Mouse (Mus musculus) heart, embryonic 11.5 days (tissue): ENCODE measurements around the gene Heg1. TPM values are rescaled to one million over a fixed set of nuclear protein-coding genes. Genes with fewer than 3 reads are reported as not detected.
A peak's percentile ranks its signal among the peaks of the same experiment; 100 is the strongest.

Experiments
- ATAC-seq: fragments of 200-750 bp; cut with Nextera tagmentation; replicated peaks from 2 replicates; pipeline ENCODE4 v1.8.0; 2017; ENCODE audit warnings: moderate library complexity; ENCODE audit not compliant: insufficient number of reproducible peaks, low FRiP score, low TSS enrichment
- H3K27ac ChIP-seq: fragments of 300-500 bp; sonication (generic); 2 replicates; pipeline ENCODE4 v1.5.1; 2014; ENCODE audit warnings: mild to moderate bottlenecking, low read depth, low read length
- H3K27me3 ChIP-seq: fragments of 300-500 bp; sonication (generic); 2 replicates; pipeline ENCODE4 v1.6.1; 2014; ENCODE audit warnings: mild to moderate bottlenecking, low read length, mixed read lengths; ENCODE audit not compliant: control insufficient read depth, insufficient read depth
- H3K36me3 ChIP-seq: fragments of 300-500 bp; sonication (generic); 2 replicates; pipeline ENCODE4 v1.6.1; 2014; ENCODE audit warnings: mild to moderate bottlenecking, low read length, moderate library complexity, mixed read lengths; ENCODE audit not compliant: control insufficient read depth, insufficient read depth
- H3K4me1 ChIP-seq: fragments of 300-500 bp; sonication (generic); 2 replicates; pipeline ENCODE4 v1.6.1; 2014; ENCODE audit warnings: low read length; ENCODE audit not compliant: control insufficient read depth, insufficient read depth
- H3K4me2 ChIP-seq: fragments of 300-500 bp; sonication (generic); 2 replicates; pipeline ENCODE4 v1.6.1; 2014; ENCODE audit warnings: mild to moderate bottlenecking, moderate library complexity
- H3K4me3 ChIP-seq: fragments of 300-500 bp; sonication (generic); 2 replicates; pipeline ENCODE4 v1.5.1; 2014; ENCODE audit warnings: low read depth, low read length
- H3K9ac ChIP-seq: fragments of 300-500 bp; sonication (generic); 2 replicates; pipeline ENCODE4 v1.6.1; 2014; ENCODE audit warnings: mild to moderate bottlenecking, low read depth, low read length, moderate library complexity
- H3K9me3 ChIP-seq: fragments of 300-500 bp; sonication (generic); replicated peaks from 2 replicates; pipeline ENCODE4 v1.6.1; 2016; ENCODE audit warnings: low read length; ENCODE audit not compliant: control insufficient read depth
- WGBS: fragments of 180-500 bp; shearing (Covaris S2); extraction: QIAGEN DNeasy Blood & Tissue Kit; methylation state at CpG from one replicate; pipeline ENCODE4 v1.1.7; 2014; ENCODE audit not compliant: insufficient replicate concordance; 5-methylcytosine and 5-hydroxymethylcytosine counted together
- polyA plus RNA-seq: library from polyadenylated mRNA; unstranded; fragments of >200 nt; fragmentation: Nextera tagmentation; extraction: Ambion mirVana; gene quantifications from 2 replicates; pipeline ENCODE4 v1.2.1, GENCODE M21; 2014

Gene Heg1
- 31.3 and 37.2 TPM in 2 replicates for polyA plus RNA-seq

DNA sequence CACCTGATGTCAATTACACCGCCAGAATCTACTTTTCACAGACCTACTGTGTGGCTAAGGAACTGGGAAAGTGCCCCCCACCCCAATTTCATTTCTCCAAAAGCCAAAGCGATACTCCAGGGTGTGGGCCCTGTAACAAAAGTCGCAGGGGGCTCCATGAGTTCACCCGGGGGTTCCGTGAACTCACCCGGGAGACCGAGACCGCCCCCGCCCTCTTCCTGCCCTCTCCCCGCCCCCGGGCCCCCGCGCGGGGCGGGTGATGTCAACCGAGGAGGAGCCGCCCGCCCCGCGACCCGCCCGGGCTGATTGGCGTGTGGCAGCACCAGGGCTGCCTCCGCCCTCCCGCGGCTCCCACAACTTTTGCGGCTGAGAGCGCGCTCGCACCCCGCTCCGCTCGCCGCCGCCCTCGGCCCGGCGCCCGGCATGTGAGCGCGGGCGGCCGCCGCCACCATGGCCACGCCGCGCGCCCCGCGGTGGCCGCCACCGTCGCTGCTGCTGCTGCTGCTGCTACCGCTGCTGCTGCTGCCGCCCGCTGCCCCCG is at the start of gene Heg1:
Heg1 (plus strand) TSS at position 209 of the 541 bp plus-strand sequence.
- Histone ChIP-seq H3K36me3 (no peaks in the 10 kb centered on the region), H3K4me3 (peak within 1 kb of the TSS; percentile 94), H3K27ac (peak within 1 kb of the TSS; percentile 90), H3K9me3 (no peaks in the 10 kb centered on the region), H3K9ac (peak within 1 kb of the TSS; percentile 98), H3K27me3 (no peaks in the 10 kb centered on the region), H3K4me2 (peak within 1 kb of the TSS; percentile 87), H3K4me1 (peaks cover 25% of the 10 kb centered on the region)
- WGBS = under 1% methylated on average over 49 of the region's 57 CpGs
- ATAC-seq = peak; percentile 76

- H3K9ac ChIP-seq = no peak overlapping the region
- H3K9me3 ChIP-seq = no peaks in the 10 kb centered on the region
- no peak overlapping the region for H3K4me3 ChIP-seq
- WGBS = 71% methylated on average over 12 of the region's 12 CpGs
- no peak overlapping the region for H3K4me2 ChIP-seq
- no peak overlapping the region for H3K27ac ChIP-seq
- 0 out of 2 replicates have a peak, but pooled peaks cover 3% of the 10 kb centered on the region for H3K4me1 ChIP-seq
- no peak for ATAC-seq
- H3K36me3 ChIP-seq = no peaks in the 10 kb centered on the region
- H3K27me3 ChIP-seq = no peaks in the 10 kb centered on the region
Observed at GRCm38 (mm10) chr16:33635836-33636595, 48.2 kb upstream of the Heg1 start.

- no peak overlapping the region for H3K4me3 ChIP-seq
- H3K9ac ChIP-seq = no peak overlapping the region
- no peaks in the 10 kb centered on the region for H3K4me1 ChIP-seq
- H3K27me3 ChIP-seq = no peaks in the 10 kb centered on the region
- no peaks in the 10 kb centered on the region for H3K36me3 ChIP-seq
- 67% methylated on average over 3 of the region's 3 CpGs for WGBS
- no peak overlapping the region for H3K4me2 ChIP-seq
- no peak overlapping the region for H3K27ac ChIP-seq
- no peaks in the 10 kb centered on the region for H3K9me3 ChIP-seq
- no peak for ATAC-seq
Observed at GRCm38 (mm10) chr16:33641779-33642178, 42.4 kb upstream of the Heg1 start.

DNA sequence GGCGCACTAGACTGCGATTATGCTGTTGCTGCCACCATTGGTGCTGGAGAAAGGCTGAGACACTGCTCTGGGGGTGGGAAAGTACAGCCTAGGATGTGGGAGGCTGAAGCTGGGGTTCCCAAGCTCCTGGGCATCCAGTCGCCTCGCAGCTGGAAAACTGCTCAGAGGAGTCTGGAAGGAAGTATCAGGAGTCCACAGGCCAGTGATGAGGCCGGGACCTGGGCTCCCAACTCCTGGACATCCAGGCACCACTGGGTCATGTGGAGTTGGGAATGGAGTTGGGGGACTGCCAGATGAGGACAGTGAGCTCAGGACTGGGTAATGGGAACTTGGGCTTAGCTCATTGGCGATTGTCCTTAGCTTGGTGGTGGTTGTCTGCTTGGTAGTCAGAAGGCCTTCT is 31.1 kb upstream of the Heg1 start:
- ATAC-seq = no peak
- Histone ChIP-seq H3K27ac (no peak overlapping the region), H3K9me3 (peaks cover 8% of the 10 kb centered on the region; the same call in 1 of the 2 replicates), H3K4me2 (no peak overlapping the region), H3K27me3 (no peaks in the 10 kb centered on the region), H3K4me3 (no peak overlapping the region), H3K9ac (no peak overlapping the region), H3K36me3 (0 out of 2 replicates have a peak, but pooled peaks cover 2% of the 10 kb centered on the region), H3K4me1 (no peaks in the 10 kb centered on the region)
- 85% methylated on average over 6 of the region's 6 CpGs for WGBS

DNA sequence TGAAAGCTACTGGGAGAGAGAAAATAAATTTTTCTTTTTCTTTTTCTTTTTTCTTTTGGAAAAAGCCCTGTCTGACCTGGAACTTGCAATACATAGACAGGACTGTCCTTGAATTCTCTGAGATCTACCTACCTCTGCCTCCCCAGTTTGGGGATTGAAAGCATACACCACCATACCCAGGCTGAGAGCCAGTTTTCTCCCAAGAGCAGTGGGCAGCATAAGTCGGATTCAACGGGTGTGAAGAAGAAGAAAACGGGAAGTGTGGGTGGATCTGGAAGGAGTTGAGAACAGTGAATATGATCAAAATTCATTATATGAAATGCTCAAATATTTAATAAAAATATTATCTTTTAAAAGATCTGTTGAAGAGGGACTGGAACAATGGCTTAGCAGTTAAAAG is 28.7 kb upstream of the Heg1 start:
- Histone ChIP-seq H3K4me1 (no peaks in the 10 kb centered on the region; the same call in 1 of the 2 replicates), H3K4me2 (no peak overlapping the region), H3K36me3 (no peaks in the 10 kb centered on the region), H3K9ac (no peak overlapping the region), H3K27me3 (no peaks in the 10 kb centered on the region), H3K4me3 (no peak overlapping the region), H3K9me3 (0 out of 2 replicates have a peak, but pooled peaks cover 2% of the 10 kb centered on the region), H3K27ac (no peak overlapping the region)
- WGBS = 86% methylated on average over 3 of the region's 3 CpGs
- no peak for ATAC-seq

- H3K4me2 ChIP-seq = no peak overlapping the region
- WGBS = 88% methylated on average over 3 of the region's 3 CpGs
Observed at GRCm38 (mm10) chr16:33657191-33657590, 27.0 kb upstream of the Heg1 start.

GRCm38 (mm10) chr16:33658121-33658520 is 26.0 kb upstream of the Heg1 start:
- H3K9ac ChIP-seq = no peak overlapping the region
- ATAC-seq = no peak
- no peak overlapping the region for H3K4me2 ChIP-seq
- H3K27ac ChIP-seq = no peak overlapping the region
- no peaks in the 10 kb centered on the region for H3K36me3 ChIP-seq
- H3K4me1 ChIP-seq = no peaks in the 10 kb centered on the region; the same call in 1 of the 2 replicates
- H3K27me3 ChIP-seq = no peaks in the 10 kb centered on the region
- H3K4me3 ChIP-seq = no peak overlapping the region
- 88% methylated on average over 3 of the region's 3 CpGs for WGBS
- H3K9me3 ChIP-seq = no peaks in the 10 kb centered on the region

More at GRCm38 (mm10) chr16:33657191-33657590, 27.0 kb upstream of the Heg1 start:
- Histone ChIP-seq H3K4me3 (no peak overlapping the region), H3K9ac (no peak overlapping the region), H3K27me3 (no peaks in the 10 kb centered on the region), H3K27ac (no peak overlapping the region), H3K9me3 (no peaks in the 10 kb centered on the region), H3K36me3 (no peaks in the 10 kb centered on the region), H3K4me1 (no peaks in the 10 kb centered on the region; the same call in 1 of the 2 replicates)
- ATAC-seq = no peak

DNA sequence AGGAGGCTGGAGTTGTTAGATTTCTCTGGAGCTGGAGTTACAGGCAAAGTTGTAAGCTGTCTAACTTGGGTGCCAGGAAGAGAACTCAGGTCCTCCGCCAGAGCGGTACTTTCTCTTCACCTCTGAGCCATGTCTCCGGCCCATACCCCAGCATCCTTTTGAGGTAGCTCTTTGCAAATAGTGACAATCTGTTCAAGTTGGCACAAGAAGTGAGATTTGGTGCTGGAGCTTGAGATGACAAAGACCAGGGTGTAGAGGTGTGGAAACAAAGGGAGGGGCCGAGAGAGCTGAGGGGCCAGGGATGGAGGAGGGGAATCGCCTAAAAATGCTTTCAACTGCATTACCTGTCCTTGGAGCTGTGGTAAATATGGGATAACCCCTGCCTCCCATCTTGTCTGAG is 24.6 kb upstream of the Heg1 start:
- Histone ChIP-seq H3K27me3 (no peaks in the 10 kb centered on the region), H3K27ac (no peak overlapping the region), H3K9me3 (no peaks in the 10 kb centered on the region), H3K4me3 (no peak overlapping the region), H3K36me3 (no peaks in the 10 kb centered on the region), H3K4me1 (no peaks in the 10 kb centered on the region; the same call in 1 of the 2 replicates), H3K4me2 (no peak overlapping the region), H3K9ac (no peak overlapping the region)
- WGBS = 76% methylated on average over 5 of the region's 5 CpGs
- no peak for ATAC-seq
